Mouse (Mus musculus): ENCODE data around the gene Snta1. TPM values are rescaled to one million over a fixed set of nuclear protein-coding genes. Genes with fewer than 3 reads are reported as not detected.

Gene Snta1
- 5.7 and 7.2 TPM in 2 replicates for polyA plus RNA-seq (2012; rRNA removed)

DNA sequence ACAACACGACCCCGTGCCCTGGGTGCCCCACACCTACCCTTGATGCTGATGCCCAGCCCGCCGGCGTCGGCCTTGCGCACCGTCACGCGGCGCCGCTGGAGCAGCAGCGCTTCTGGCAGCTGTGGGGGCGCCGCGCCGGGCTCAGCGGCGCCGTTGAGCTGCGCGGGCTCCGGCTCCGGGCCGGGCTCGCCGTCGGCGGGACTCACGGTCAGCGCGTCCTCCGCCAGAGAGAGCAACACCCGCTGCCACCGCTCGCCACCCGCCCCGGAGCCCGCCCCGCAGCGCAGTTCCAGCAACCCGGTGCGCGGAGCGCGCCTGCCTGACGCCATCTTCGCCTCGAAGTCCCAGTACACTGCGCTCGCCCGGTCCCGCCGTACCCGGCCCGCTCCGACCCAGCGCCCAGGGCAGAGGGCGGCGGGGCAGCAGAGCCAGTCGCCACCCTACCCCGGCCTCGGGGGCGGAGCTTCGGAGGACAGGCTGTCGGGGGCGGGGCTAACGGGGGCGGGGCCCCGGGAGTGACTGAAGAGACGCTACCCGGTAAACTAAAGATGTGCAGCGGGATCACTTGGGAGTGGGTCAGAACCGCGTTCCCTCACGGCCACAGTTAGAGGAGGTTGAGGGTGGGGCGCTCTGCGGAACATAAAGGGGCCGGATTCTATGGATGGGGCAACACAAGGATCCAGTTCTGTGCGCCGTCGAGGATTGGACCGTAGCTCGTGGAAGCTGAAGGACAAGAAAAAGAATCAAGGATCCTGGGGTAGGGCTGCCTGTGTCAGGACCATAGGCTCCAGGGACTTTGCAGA is at the start of gene Snta1:
TSS of gene Snta1 (minus strand) at position 457 of the 803 bp plus-strand sequence.
- Histone ChIP-seq H3K36me3 (ENCODE audit: control insufficient read depth, insufficient read depth, low read length) (no peaks in the 10 kb centered on the region), H3K27me3 (ENCODE audit: control insufficient read depth, insufficient read depth, low read length) (no peaks in the 10 kb centered on the region), H3K27ac (ENCODE audit: control insufficient read depth, insufficient read depth, low read depth, low read length) (peak within 1 kb of the TSS; percentile 23; the same call in 1 of the 2 replicates), H3K4me1 (ENCODE audit: control insufficient read depth, insufficient read depth, low read length) (peaks cover 21% of the 10 kb centered on the region), H3K4me3 (ENCODE audit: control insufficient read depth, low read depth, low read length) (peak within 1 kb of the TSS; percentile 87)
- TF ChIP-seq CTCF (IDR thresholded peaks at IDR 0.05; ENCODE audit: control insufficient read depth, insufficient read depth, insufficient replicate concordance, low read depth, low read length) (no peak), POLR2A (IDR thresholded peaks at IDR 0.05; ENCODE audit: control insufficient read depth, low read depth, low read length) (peak; percentile 59; the same call in 1 of the 2 replicates)

DNA sequence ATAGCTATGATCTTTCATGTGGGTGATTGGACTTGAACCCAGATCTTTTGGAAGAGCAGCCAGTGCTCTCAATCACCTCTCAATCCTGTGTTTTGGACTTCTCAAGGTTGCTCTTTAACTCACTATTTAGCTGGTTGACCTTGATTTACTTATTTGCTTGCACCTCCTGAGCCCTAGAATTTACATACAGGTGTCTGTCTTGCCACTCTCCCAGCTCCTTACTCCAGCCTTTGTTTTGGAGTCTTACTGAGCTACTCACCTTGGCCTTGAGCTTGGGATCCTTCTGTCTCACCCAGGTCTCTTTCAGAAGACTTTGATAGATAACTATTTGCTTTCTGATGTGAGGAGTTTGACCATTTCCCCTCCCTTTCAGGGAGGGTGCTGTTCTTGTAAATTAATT is 48.7 kb upstream of the Snta1 start:
- no peak for TF ChIP-seq CTCF (IDR thresholded peaks at IDR 0.05; ENCODE audit: control insufficient read depth, insufficient read depth, insufficient replicate concordance, low read depth, low read length)
- no peak for TF ChIP-seq POLR2A (IDR thresholded peaks at IDR 0.05; ENCODE audit: control insufficient read depth, low read depth, low read length)
- Histone ChIP-seq H3K4me1 (ENCODE audit: control insufficient read depth, insufficient read depth, low read length) (peaks cover 3% of the 10 kb centered on the region; the same call in 1 of the 2 replicates), H3K27ac (ENCODE audit: control insufficient read depth, insufficient read depth, low read depth, low read length) (no peak overlapping the region), H3K36me3 (ENCODE audit: control insufficient read depth, insufficient read depth, low read length) (no peaks in the 10 kb centered on the region), H3K4me3 (ENCODE audit: control insufficient read depth, low read depth, low read length) (no peak overlapping the region), H3K27me3 (ENCODE audit: control insufficient read depth, insufficient read depth, low read length) (no peaks in the 10 kb centered on the region)

DNA sequence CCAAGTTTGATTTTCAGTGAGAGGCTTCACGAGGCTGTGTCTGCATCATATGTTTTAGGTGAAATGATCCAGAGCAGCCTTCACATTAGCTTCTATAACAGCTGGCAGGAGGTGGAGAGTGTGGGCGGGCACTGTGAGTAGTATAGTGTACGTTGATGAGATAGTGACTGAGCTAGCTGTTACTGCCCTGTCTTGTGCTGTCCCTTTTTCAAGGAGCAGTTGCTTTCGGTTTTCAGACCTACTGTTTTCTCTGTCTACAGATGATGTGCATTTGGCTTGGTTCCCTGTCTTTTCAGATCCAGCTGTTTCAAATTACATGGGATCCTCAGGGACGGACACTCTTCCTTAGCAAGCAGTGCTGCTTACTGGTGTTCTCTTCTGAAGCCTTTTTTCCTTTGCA is 47.9 kb upstream of the Snta1 start:
- Histone ChIP-seq H3K4me3 (ENCODE audit: control insufficient read depth, low read depth, low read length) (no peak overlapping the region), H3K36me3 (ENCODE audit: control insufficient read depth, insufficient read depth, low read length) (no peaks in the 10 kb centered on the region), H3K4me1 (ENCODE audit: control insufficient read depth, insufficient read depth, low read length) (peaks cover 3% of the 10 kb centered on the region; the same call in 1 of the 2 replicates), H3K27ac (ENCODE audit: control insufficient read depth, insufficient read depth, low read depth, low read length) (no peak overlapping the region), H3K27me3 (ENCODE audit: control insufficient read depth, insufficient read depth, low read length) (no peaks in the 10 kb centered on the region)
- TF ChIP-seq POLR2A (IDR thresholded peaks at IDR 0.05; ENCODE audit: control insufficient read depth, low read depth, low read length): no peak
- TF ChIP-seq CTCF (IDR thresholded peaks at IDR 0.05; ENCODE audit: control insufficient read depth, insufficient read depth, insufficient replicate concordance, low read depth, low read length): no peak

DNA sequence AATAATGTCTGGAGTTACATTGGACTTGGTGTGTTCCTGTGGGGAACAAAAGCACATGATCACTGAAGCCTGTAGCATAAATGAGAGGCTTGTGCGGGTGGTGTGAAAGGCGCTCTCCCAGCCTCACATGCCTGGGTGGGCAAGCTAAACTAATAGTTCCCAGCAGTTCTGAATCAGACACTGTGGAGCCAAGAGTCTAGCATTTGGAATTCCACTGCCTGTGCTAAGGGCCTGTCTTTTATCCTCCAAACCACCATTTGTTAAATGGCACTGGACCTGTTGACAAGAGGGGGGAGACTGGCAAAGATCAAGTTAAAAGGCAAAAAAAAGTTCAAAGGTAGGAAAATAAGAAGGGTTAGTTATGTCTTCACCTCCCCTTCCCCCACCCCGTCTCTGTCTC is 46.7 kb upstream of the Snta1 start:
- Histone ChIP-seq H3K36me3 (ENCODE audit: control insufficient read depth, insufficient read depth, low read length) (no peaks in the 10 kb centered on the region), H3K27ac (ENCODE audit: control insufficient read depth, insufficient read depth, low read depth, low read length) (no peak overlapping the region)

DNA sequence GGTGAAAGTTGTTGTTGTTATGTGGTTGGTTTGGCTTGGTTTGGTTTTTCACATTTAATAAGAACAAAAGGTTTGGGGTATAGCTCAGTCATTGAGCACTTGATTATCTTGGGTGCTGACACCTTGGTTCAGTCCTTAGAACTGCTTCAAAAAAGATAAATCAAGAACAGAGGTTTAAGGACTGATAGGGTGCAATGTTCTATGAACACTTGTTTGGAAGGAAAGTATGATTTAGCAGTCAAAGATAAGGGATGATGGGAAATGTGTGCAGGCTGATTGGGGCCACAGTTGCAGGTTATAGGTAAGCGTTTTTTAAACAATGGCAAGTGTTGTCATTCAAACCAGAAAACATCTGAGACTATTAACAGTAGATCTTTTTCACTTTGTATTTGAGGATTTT is 46.2 kb upstream of the Snta1 start:
- no peaks in the 10 kb centered on the region for H3K27me3 ChIP-seq (ENCODE audit: control insufficient read depth, insufficient read depth, low read length)
- TF ChIP-seq POLR2A (IDR thresholded peaks at IDR 0.05; ENCODE audit: control insufficient read depth, low read depth, low read length) (no peak), CTCF (IDR thresholded peaks at IDR 0.05; ENCODE audit: control insufficient read depth, insufficient read depth, insufficient replicate concordance, low read depth, low read length) (no peak)
- no peak overlapping the region for H3K27ac ChIP-seq (ENCODE audit: control insufficient read depth, insufficient read depth, low read depth, low read length)
- no peak overlapping the region for H3K4me3 ChIP-seq (ENCODE audit: control insufficient read depth, low read depth, low read length)
- H3K36me3 ChIP-seq (ENCODE audit: control insufficient read depth, insufficient read depth, low read length): no peaks in the 10 kb centered on the region
- H3K4me1 ChIP-seq (ENCODE audit: control insufficient read depth, insufficient read depth, low read length): no peaks in the 10 kb centered on the region

More for the DNA sequence above, 46.7 kb upstream of the Snta1 start:
- no peak overlapping the region for H3K4me3 ChIP-seq (ENCODE audit: control insufficient read depth, low read depth, low read length)
- TF ChIP-seq CTCF (IDR thresholded peaks at IDR 0.05; ENCODE audit: control insufficient read depth, insufficient read depth, insufficient replicate concordance, low read depth, low read length) (no peak), POLR2A (IDR thresholded peaks at IDR 0.05; ENCODE audit: control insufficient read depth, low read depth, low read length) (no peak)
- no peaks in the 10 kb centered on the region for H3K27me3 ChIP-seq (ENCODE audit: control insufficient read depth, insufficient read depth, low read length)
- H3K4me1 ChIP-seq (ENCODE audit: control insufficient read depth, insufficient read depth, low read length): no peaks in the 10 kb centered on the region

DNA sequence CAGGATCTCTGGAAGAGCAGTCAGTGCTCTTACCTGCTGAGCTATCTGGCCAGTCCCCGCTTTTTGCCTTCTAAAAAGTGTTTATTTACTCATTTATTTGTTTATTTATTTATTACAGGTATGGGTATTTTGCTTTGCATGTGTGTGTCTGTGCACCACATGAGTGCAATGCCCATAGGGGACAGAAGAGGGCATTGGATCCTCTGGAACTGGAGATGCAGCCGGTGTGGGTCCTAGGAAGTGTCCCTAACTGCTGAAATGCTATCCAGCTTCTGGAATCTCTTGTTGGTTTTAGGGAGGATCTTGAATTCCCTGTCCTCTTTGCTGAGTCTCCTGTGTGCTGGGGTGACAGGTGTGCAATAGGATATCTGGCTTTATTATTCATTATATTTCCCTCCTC is 45.1 kb upstream of the Snta1 start:
- TF ChIP-seq CTCF (IDR thresholded peaks at IDR 0.05; ENCODE audit: control insufficient read depth, insufficient read depth, insufficient replicate concordance, low read depth, low read length) (no peak), POLR2A (IDR thresholded peaks at IDR 0.05; ENCODE audit: control insufficient read depth, low read depth, low read length) (no peak)
- Histone ChIP-seq H3K27ac (ENCODE audit: control insufficient read depth, insufficient read depth, low read depth, low read length) (no peak overlapping the region), H3K4me3 (ENCODE audit: control insufficient read depth, low read depth, low read length) (no peak overlapping the region), H3K27me3 (ENCODE audit: control insufficient read depth, insufficient read depth, low read length) (no peaks in the 10 kb centered on the region), H3K36me3 (ENCODE audit: control insufficient read depth, insufficient read depth, low read length) (no peaks in the 10 kb centered on the region), H3K4me1 (ENCODE audit: control insufficient read depth, insufficient read depth, low read length) (no peaks in the 10 kb centered on the region)

DNA sequence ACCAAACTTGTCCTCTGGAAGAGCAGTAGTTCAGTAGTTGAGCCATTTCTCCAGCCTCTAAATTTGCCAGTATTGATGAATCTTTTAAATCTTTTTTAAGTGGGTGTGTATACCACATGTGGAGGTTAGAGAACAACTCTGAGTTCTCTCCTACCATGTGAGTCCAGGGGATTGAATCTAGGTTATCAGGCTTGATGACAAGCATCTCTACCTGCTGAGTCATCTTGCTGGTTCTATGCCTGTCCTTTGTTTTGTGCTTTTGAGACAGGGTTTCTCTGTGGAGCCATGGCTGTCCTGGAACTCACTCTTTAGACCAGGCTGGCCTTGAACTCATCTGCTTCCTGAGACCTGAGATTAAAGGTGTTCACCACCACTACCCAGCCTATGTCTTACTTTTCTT is 40.7 kb upstream of the Snta1 start:
- Histone ChIP-seq H3K27me3 (ENCODE audit: control insufficient read depth, insufficient read depth, low read length) (no peaks in the 10 kb centered on the region), H3K4me1 (ENCODE audit: control insufficient read depth, insufficient read depth, low read length) (no peaks in the 10 kb centered on the region), H3K36me3 (ENCODE audit: control insufficient read depth, insufficient read depth, low read length) (no peaks in the 10 kb centered on the region), H3K27ac (ENCODE audit: control insufficient read depth, insufficient read depth, low read depth, low read length) (no peak overlapping the region), H3K4me3 (ENCODE audit: control insufficient read depth, low read depth, low read length) (no peak overlapping the region)
- TF ChIP-seq POLR2A (IDR thresholded peaks at IDR 0.05; ENCODE audit: control insufficient read depth, low read depth, low read length): no peak
- TF ChIP-seq CTCF (IDR thresholded peaks at IDR 0.05; ENCODE audit: control insufficient read depth, insufficient read depth, insufficient replicate concordance, low read depth, low read length): no peak

Data from testis, adult 2 months (tissue).